Mouse (Mus musculus) fat pad, adult 2 months (tissue): ENCODE results near the gene Cdc5l.
"Not testable (repeated sequence)": the region's sequence is repeated elsewhere in the genome, so short reads cannot be mapped to it uniquely, and the experiment has no call there.

Source experiments
- DNase-seq: peaks from one replicate; pipeline ENCODE4 v3.0.0-alpha.2; 2011; ENCODE audit warnings: low read depth, low spot score; ENCODE audit errors: extremely low read depth

Gene Cdc5l

GRCm38 (mm10) chr17:45433419-45434261 lies at the start of gene Cdc5l:
Gene Cdc5l (minus strand): TSS chr17:45433737.
- peak; percentile 90 for DNase-seq

- DNase-seq, result no peak
Measured at GRCm38 (mm10) chr17:45480429-45480828, 46.9 kb upstream of the Cdc5l start.

GRCm38 (mm10) chr17:45478234-45478825 lies 44.8 kb upstream of the Cdc5l start:
- DNase-seq, result no peak

- DNase-seq, result no peak
Measured at GRCm38 (mm10) chr17:45474669-45475465, 41.3 kb upstream of the Cdc5l start, which contains the start of gene Spats1. Gene Spats1 (minus strand): TSS chr17:45475415.

- DNase-seq, result no peak
Measured at GRCm38 (mm10) chr17:45474146-45474545, 40.6 kb upstream of the Cdc5l start.

GRCm38 (mm10) chr17:45473667-45474066 lies 40.1 kb upstream of the Cdc5l start:
- DNase-seq, result no peak

- DNase-seq, result no peak
Measured at GRCm38 (mm10) chr17:45470726-45471125, 37.2 kb upstream of the Cdc5l start.

GRCm38 (mm10) chr17:45468302-45468701 lies 34.8 kb upstream of the Cdc5l start:
- no peak for DNase-seq

GRCm38 (mm10) chr17:45466701-45467100 lies 33.2 kb upstream of the Cdc5l start:
- no peak for DNase-seq

GRCm38 (mm10) chr17:45464255-45464654 lies 30.7 kb upstream of the Cdc5l start:
- DNase-seq, result no peak

GRCm38 (mm10) chr17:45462506-45462905 lies 29.0 kb upstream of the Cdc5l start:
- no peak for DNase-seq

- DNase-seq, result no peak
Measured at GRCm38 (mm10) chr17:45459062-45459461, 25.5 kb upstream of the Cdc5l start.

- DNase-seq, result no peak
Measured at GRCm38 (mm10) chr17:45458516-45458915, 25.0 kb upstream of the Cdc5l start.

- no peak for DNase-seq
Measured at GRCm38 (mm10) chr17:45457487-45457886, 23.9 kb upstream of the Cdc5l start.

- no peak for DNase-seq
Measured at GRCm38 (mm10) chr17:45456260-45457152, 23.0 kb upstream of the Cdc5l start.

- not testable (repeated sequence) for DNase-seq
Measured at GRCm38 (mm10) chr17:45455783-45456182, 22.2 kb upstream of the Cdc5l start.

GRCm38 (mm10) chr17:45454794-45455193 lies 21.3 kb upstream of the Cdc5l start:
- no peak for DNase-seq

- no peak for DNase-seq
Measured at GRCm38 (mm10) chr17:45452271-45452670, 18.7 kb upstream of the Cdc5l start.

- no peak for DNase-seq
Measured at GRCm38 (mm10) chr17:45450153-45450552, 16.6 kb upstream of the Cdc5l start.

- no peak for DNase-seq
Measured at GRCm38 (mm10) chr17:45449586-45449985, 16.0 kb upstream of the Cdc5l start.
